Mouse (Mus musculus) intestine, embryonic 15.5 days (tissue): Measurements from ENCODE around the gene Add2. TPM values are rescaled to one million over a fixed set of nuclear protein-coding genes. Genes with fewer than 3 reads are reported as not detected.

Source experiments
- ATAC-seq: fragments of 200-750 bp; cut with Nextera tagmentation; 2 replicates; pipeline ENCODE4 v1.8.0; 2017; ENCODE audit warnings: moderate TSS enrichment, moderate library complexity
- H3K27ac ChIP-seq: fragments of 300-500 bp; sonication (generic); 2 replicates; pipeline ENCODE4 v1.5.1; 2015; ENCODE audit warnings: mild to moderate bottlenecking, inconsistent platforms
- H3K27me3 ChIP-seq: fragments of 300-500 bp; sonication (generic); replicated peaks from 2 replicates; pipeline ENCODE4 v1.6.1; 2015; ENCODE audit warnings: inconsistent platforms
- H3K36me3 ChIP-seq: fragments of 300-500 bp; sonication (generic); 2 replicates; pipeline ENCODE4 v1.6.1; 2015; ENCODE audit warnings: inconsistent platforms
- H3K4me1 ChIP-seq: fragments of 300-500 bp; sonication (generic); replicated peaks from 2 replicates; pipeline ENCODE4 v1.6.1; 2015; ENCODE audit warnings: inconsistent platforms
- H3K4me2 ChIP-seq: fragments of 300-500 bp; sonication (generic); replicated peaks from 2 replicates; pipeline ENCODE4 v1.6.1; 2015; ENCODE audit warnings: mild to moderate bottlenecking, inconsistent platforms
- H3K4me3 ChIP-seq: fragments of 300-500 bp; sonication (generic); replicated peaks from 2 replicates; pipeline ENCODE4 v1.5.1; 2015; ENCODE audit warnings: inconsistent platforms
- H3K9ac ChIP-seq: fragments of 300-500 bp; sonication (generic); 2 replicates; pipeline ENCODE4 v1.6.1; 2015; ENCODE audit warnings: inconsistent platforms
- H3K9me3 ChIP-seq: fragments of 300-500 bp; sonication (generic); 2 replicates; pipeline ENCODE4 v1.6.1; 2016; ENCODE audit warnings: inconsistent platforms
- WGBS: fragments of 180-500 bp; shearing (Covaris S2); methylation state at CpG from one replicate; pipeline ENCODE4 v1.1.7; 2015; 5-methylcytosine and 5-hydroxymethylcytosine counted together
- polyA plus RNA-seq: library from polyadenylated mRNA; unstranded; fragments of >200 nt; fragmentation: Nextera tagmentation; extraction: Ambion mirVana; gene quantifications from 2 replicates; pipeline ENCODE4 v1.2.1, GENCODE M21; 2015

The Add2 gene
- polyA plus RNA-seq, 1 experiment from 2014 or later: 7.6 TPM

- Histone ChIP-seq H3K27me3 (no peaks in the 10 kb centered on the region), H3K36me3 (no peaks in the 10 kb centered on the region), H3K9ac (no peak overlapping the region), H3K4me2 (no peak overlapping the region), H3K27ac (no peak overlapping the region), H3K4me3 (no peak overlapping the region), H3K9me3 (no peaks in the 10 kb centered on the region), H3K4me1 (no peaks in the 10 kb centered on the region)
- no peak for ATAC-seq
- 49% methylated on average over 2 of the region's 2 CpGs for WGBS
These were observed 98.6 kb downstream of the Add2 start for GRCm38 (mm10) chr6:86126953-86127581.

GRCm38 (mm10) chr6:86128504-86128903 is 100.0 kb downstream of the Add2 start:
- 53% methylated on average over 4 of the region's 4 CpGs for WGBS
- no peak overlapping the region for H3K4me2 ChIP-seq
- no peaks in the 10 kb centered on the region for H3K9me3 ChIP-seq
- no peaks in the 10 kb centered on the region for H3K4me1 ChIP-seq
- H3K27me3 ChIP-seq: no peaks in the 10 kb centered on the region
- no peaks in the 10 kb centered on the region for H3K36me3 ChIP-seq
- no peak overlapping the region for H3K9ac ChIP-seq
- no peak overlapping the region for H3K27ac ChIP-seq
- ATAC-seq: no peak
- no peak overlapping the region for H3K4me3 ChIP-seq

GRCm38 (mm10) chr6:86129872-86130498 is 101.5 kb downstream of the Add2 start:
- no peak overlapping the region for H3K27ac ChIP-seq
- no peaks in the 10 kb centered on the region for H3K9me3 ChIP-seq
- no peak overlapping the region for H3K9ac ChIP-seq
- H3K27me3 ChIP-seq: no peaks in the 10 kb centered on the region
- ATAC-seq: peak; percentile 73; the same call in 1 of the 2 replicates
- no peaks in the 10 kb centered on the region for H3K36me3 ChIP-seq
- no peak overlapping the region for H3K4me3 ChIP-seq
- no peaks in the 10 kb centered on the region for H3K4me1 ChIP-seq
- 60% methylated on average over 9 of the region's 9 CpGs for WGBS
- H3K4me2 ChIP-seq: no peak overlapping the region

- 72% methylated on average over 1 of the region's 1 CpGs for WGBS
- Histone ChIP-seq H3K36me3 (no peaks in the 10 kb centered on the region), H3K4me3 (no peak overlapping the region), H3K4me1 (no peaks in the 10 kb centered on the region), H3K27me3 (no peaks in the 10 kb centered on the region), H3K27ac (no peak overlapping the region), H3K9me3 (no peaks in the 10 kb centered on the region), H3K4me2 (no peak overlapping the region), H3K9ac (no peak overlapping the region)
- no peak for ATAC-seq
These were observed 105.4 kb downstream of the Add2 start for GRCm38 (mm10) chr6:86133882-86134281.

- H3K9me3 ChIP-seq: no peaks in the 10 kb centered on the region
- 91% methylated on average over 3 of the region's 3 CpGs for WGBS
- H3K4me2 ChIP-seq: no peak overlapping the region
These were observed 107.7 kb downstream of the Add2 start for GRCm38 (mm10) chr6:86136206-86136605.

GRCm38 (mm10) chr6:86141284-86141683 is 112.8 kb downstream of the Add2 start:
- Histone ChIP-seq H3K27ac (no peak overlapping the region), H3K9ac (no peak overlapping the region), H3K4me3 (no peak overlapping the region), H3K36me3 (no peaks in the 10 kb centered on the region), H3K27me3 (no peaks in the 10 kb centered on the region), H3K9me3 (no peaks in the 10 kb centered on the region), H3K4me1 (no peaks in the 10 kb centered on the region), H3K4me2 (no peak overlapping the region)
- 83% methylated on average over 6 of the region's 6 CpGs for WGBS
- no peak for ATAC-seq

More at GRCm38 (mm10) chr6:86136206-86136605, 107.7 kb downstream of the Add2 start:
- no peak for ATAC-seq
- no peaks in the 10 kb centered on the region for H3K4me1 ChIP-seq
- H3K4me3 ChIP-seq: no peak overlapping the region
- no peaks in the 10 kb centered on the region for H3K36me3 ChIP-seq
- H3K27ac ChIP-seq: no peak overlapping the region
- H3K27me3 ChIP-seq: no peaks in the 10 kb centered on the region
- H3K9ac ChIP-seq: no peak overlapping the region

- no peak; the same call in 1 of the 2 replicates for ATAC-seq
- no peaks in the 10 kb centered on the region for H3K4me1 ChIP-seq
- no peaks in the 10 kb centered on the region for H3K27me3 ChIP-seq
- H3K27ac ChIP-seq: no peak overlapping the region
- no peak overlapping the region for H3K4me3 ChIP-seq
- 17% methylated on average over 3 of the region's 3 CpGs for WGBS
- H3K4me2 ChIP-seq: no peak overlapping the region
- H3K36me3 ChIP-seq: no peaks in the 10 kb centered on the region
- H3K9me3 ChIP-seq: no peaks in the 10 kb centered on the region
- no peak overlapping the region for H3K9ac ChIP-seq
These were observed 113.3 kb downstream of the Add2 start for GRCm38 (mm10) chr6:86141820-86142219.

- Histone ChIP-seq H3K27me3 (no peaks in the 10 kb centered on the region), H3K4me1 (no peaks in the 10 kb centered on the region), H3K4me3 (no peak overlapping the region), H3K27ac (no peak overlapping the region), H3K36me3 (no peaks in the 10 kb centered on the region), H3K9ac (no peak overlapping the region), H3K4me2 (no peak overlapping the region), H3K9me3 (no peaks in the 10 kb centered on the region)
- ATAC-seq: no peak
- WGBS: 91% methylated on average over 6 of the region's 6 CpGs
These were observed 116.5 kb downstream of the Add2 start for GRCm38 (mm10) chr6:86144986-86145385.

GRCm38 (mm10) chr6:86148518-86148917 is 120.0 kb downstream of the Add2 start:
- no peaks in the 10 kb centered on the region for H3K9me3 ChIP-seq
- no peak overlapping the region for H3K4me2 ChIP-seq
- H3K9ac ChIP-seq: no peak overlapping the region
- H3K27ac ChIP-seq: no peak overlapping the region
- no peak overlapping the region for H3K4me3 ChIP-seq
- no peaks in the 10 kb centered on the region for H3K36me3 ChIP-seq
- no peaks in the 10 kb centered on the region for H3K27me3 ChIP-seq
- no peak for ATAC-seq
- no peaks in the 10 kb centered on the region for H3K4me1 ChIP-seq
- WGBS: 45% methylated on average over 4 of the region's 4 CpGs

GRCm38 (mm10) chr6:86149001-86149400 is 120.5 kb downstream of the Add2 start:
- no peaks in the 10 kb centered on the region for H3K4me1 ChIP-seq
- 26% methylated on average over 4 of the region's 4 CpGs for WGBS
- no peak overlapping the region for H3K4me3 ChIP-seq
- no peak for ATAC-seq
- no peaks in the 10 kb centered on the region for H3K27me3 ChIP-seq
- no peak overlapping the region for H3K9ac ChIP-seq
- no peaks in the 10 kb centered on the region for H3K9me3 ChIP-seq
- H3K4me2 ChIP-seq: no peak overlapping the region
- no peaks in the 10 kb centered on the region for H3K36me3 ChIP-seq
- no peak overlapping the region for H3K27ac ChIP-seq

- Histone ChIP-seq H3K9me3 (no peaks in the 10 kb centered on the region), H3K27ac (no peak overlapping the region), H3K9ac (no peak overlapping the region), H3K4me2 (no peak overlapping the region), H3K36me3 (no peaks in the 10 kb centered on the region), H3K4me3 (no peak overlapping the region), H3K27me3 (no peaks in the 10 kb centered on the region), H3K4me1 (peaks cover 6% of the 10 kb centered on the region)
- 89% methylated on average over 7 of the region's 7 CpGs for WGBS
- ATAC-seq: no peak
These were observed 124.2 kb downstream of the Add2 start for GRCm38 (mm10) chr6:86152676-86153075.

GRCm38 (mm10) chr6:86153436-86153990 is 125.0 kb downstream of the Add2 start:
- Histone ChIP-seq H3K27ac (no peak overlapping the region), H3K4me3 (no peak overlapping the region), H3K4me1 (peaks cover 6% of the 10 kb centered on the region), H3K4me2 (no peak overlapping the region), H3K27me3 (no peaks in the 10 kb centered on the region), H3K36me3 (no peaks in the 10 kb centered on the region), H3K9me3 (no peaks in the 10 kb centered on the region), H3K9ac (no peak overlapping the region)
- peak; percentile 8; the same call in 1 of the 2 replicates for ATAC-seq
- 65% methylated on average over 8 of the region's 8 CpGs for WGBS

GRCm38 (mm10) chr6:86154006-86154405 is 125.5 kb downstream of the Add2 start:
- Histone ChIP-seq H3K36me3 (no peaks in the 10 kb centered on the region), H3K27ac (no peak overlapping the region)
- ATAC-seq: no peak

More at GRCm38 (mm10) chr6:86154006-86154405, 125.5 kb downstream of the Add2 start:
- no peaks in the 10 kb centered on the region for H3K9me3 ChIP-seq
- H3K4me1 ChIP-seq: peaks cover 6% of the 10 kb centered on the region
- no peak overlapping the region for H3K4me3 ChIP-seq
- no peak overlapping the region for H3K9ac ChIP-seq
- WGBS: 67% methylated on average over 5 of the region's 5 CpGs
- no peaks in the 10 kb centered on the region for H3K27me3 ChIP-seq
- no peak overlapping the region for H3K4me2 ChIP-seq
